Mouse (Mus musculus): Measurements from ENCODE around the gene Oprm1.
"Not testable (repeated sequence)": the region's sequence is repeated elsewhere in the genome, so short reads cannot be mapped to it uniquely, and the experiment has no call there.

The Oprm1 gene

DNA sequence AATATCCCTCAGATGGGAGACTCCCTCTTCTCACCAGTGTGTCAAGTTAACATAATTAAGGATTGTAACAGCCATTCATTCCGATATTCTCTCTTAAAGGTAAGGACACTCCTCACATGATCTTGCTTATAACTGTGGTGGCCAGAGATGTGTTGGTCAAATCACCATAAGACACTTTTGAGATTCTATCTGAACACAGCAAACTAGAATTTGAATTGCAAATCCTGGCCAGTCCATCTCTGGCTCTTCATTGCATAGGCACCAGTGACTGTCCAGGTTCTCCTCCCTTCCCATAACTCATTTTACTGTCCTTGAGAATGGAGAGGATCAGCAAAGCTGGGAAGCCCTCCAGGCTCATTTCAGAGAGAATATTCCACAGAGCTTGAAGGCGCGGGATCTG, at the start of gene Oprm1:
Gene Oprm1 (plus strand): TSS at position 301 of the 400 bp plus-strand sequence.
- no peak for DNase-seq

DNA sequence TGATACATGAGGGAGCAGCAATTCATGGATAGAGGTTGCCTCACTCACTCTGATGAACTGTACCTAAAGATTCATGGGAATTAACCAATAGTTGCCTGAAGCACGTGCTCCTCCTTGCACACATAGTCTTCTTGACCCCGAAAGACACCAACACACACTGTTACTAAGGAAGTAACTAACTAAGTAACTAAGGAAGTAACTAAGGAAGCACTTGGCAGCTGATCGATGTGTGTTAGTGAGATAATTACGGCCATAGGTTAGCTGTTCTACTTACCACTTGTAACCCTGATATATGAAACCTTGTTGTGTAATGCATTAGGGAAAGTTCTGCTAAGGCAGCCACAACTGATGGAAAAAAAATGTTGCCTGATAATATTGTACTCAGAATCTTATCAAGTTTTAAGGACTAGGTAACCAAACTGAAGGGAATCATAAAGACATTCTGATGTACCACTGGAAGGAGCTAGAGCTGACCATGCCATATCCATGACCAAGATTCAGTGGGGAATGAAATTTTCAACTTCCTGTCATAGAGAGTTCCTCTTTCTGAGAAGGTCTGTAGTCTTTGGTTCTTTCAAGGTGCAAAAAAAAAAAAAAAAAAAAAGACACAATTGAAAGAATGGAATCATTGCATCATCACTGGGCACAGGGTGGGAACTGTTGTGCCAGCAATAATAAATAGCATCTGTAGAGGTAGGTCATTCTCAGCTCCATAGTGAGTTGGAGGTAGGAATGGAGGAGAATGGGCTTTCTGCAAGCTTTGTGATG, 40.9 kb upstream of the Oprm1 start:
- DNase-seq, result no peak

DNA sequence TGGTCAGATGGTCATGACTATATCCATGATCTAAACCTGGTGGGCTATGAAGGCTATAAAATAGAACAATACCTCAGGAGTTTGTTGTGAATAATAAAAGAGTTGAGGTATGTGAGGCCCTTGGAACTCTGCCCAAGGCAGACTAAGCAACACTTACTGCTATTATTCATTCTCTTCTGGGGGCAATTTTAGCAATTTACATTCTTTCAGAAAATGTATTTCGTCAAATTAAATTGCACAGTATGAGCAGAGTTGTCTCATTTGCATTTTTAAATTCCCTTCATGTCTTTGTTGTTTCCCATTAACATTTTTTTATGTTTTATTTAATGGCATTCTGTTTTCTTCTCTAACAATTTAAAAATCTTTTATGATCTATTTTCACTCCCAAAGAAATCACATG, 34.5 kb upstream of the Oprm1 start:
- DNase-seq, result no peak

DNA sequence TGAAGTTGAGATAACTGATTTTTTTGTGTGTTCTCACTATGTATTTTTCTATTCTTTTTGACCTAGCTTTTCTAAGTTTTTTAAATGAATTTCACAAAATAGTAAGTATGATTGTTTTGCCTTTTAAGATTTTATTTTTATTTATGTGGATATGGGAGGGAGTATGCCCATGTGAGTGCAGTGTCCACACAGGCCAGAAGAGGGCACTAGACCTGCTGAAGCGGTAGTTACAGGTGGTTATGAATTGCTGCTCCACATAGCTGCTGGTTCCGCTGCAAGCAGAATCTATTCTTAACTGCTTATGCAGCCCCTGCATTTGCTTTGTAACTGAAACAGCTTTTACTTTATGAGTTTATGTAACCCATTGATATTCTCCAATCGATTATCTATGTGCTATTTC, 29.8 kb upstream of the Oprm1 start:
- DNase-seq, result no peak

DNA sequence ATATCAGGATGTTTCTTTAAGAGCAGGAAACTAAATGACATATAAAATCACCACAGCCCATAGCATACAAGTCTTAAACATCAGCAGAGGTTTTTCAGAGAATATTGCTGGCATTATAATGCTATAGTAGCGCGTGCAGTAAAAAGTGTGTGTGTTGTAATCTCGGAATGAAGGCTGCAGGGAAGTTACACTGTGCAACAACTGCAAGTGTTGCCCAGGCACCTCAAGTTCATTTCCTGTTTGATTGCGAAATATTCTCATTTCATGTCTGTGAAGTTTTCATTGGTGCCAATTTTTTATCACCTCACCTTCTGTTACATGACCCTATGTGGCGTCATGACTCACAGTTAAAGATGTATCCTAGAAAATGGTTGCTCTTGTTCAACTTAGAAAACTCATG, 4.9 kb upstream of the Oprm1 start:
- DNase-seq, result no peak

DNA sequence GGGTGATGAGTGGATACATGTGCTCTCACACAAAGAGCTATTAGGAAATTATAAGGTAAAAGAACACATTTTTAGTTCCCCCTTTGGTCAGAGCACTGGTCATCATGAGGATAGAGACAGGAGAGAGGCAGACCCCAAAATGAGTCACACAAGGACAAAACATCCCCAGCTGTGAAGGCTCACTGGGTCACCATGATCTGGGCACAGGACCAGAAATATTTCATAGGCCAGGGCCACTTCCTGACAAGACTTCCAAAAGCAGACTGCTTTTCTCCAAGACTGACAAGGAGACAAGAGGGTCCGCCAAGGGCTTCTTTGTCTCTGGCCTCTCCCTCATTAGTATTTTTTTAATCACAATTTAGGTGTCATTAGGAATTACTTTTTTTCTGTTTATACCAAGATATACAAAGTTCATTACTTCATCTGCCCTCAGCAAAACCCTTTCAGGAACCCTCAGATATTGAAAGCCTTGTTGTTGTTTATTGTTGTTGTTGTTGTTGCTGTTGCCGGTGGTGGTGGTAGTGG, 3.0 kb downstream of the Oprm1 start, which contains the start of gene Gm10945:
Gene Gm10945 (minus strand): TSS at position 475 of the 525 bp plus-strand sequence.
- DNase-seq, result peak; percentile 72

DNA sequence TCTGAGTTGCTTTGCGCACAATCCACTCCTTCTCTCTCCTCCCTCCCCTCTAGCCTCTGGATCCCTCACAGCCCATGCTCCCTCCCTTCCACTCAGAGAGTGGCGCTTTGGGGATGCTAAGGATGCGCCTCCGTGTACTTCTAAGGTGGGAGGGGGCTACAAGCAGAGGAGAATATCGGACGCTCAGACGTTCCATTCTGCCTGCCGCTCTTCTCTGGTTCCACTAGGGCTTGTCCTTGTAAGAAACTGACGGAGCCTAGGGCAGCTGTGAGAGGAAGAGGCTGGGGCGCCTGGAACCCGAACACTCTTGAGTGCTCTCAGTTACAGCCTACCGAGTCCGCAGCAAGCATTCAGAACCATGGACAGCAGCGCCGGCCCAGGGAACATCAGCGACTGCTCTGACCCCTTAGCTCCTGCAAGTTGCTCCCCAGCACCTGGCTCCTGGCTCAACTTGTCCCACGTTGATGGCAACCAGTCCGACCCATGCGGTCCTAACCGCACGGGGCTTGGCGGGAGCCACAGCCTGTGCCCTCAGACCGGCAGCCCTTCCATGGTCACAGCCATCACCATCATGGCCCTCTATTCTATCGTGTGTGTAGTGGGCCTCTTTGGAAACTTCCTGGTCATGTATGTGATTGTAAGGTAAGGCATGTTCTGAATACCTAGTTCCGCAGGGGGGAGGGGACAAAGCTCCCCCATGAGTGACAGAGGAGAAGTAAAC, 30.4 kb downstream of the Oprm1 start:
- DNase-seq, result peak; percentile 44

DNA sequence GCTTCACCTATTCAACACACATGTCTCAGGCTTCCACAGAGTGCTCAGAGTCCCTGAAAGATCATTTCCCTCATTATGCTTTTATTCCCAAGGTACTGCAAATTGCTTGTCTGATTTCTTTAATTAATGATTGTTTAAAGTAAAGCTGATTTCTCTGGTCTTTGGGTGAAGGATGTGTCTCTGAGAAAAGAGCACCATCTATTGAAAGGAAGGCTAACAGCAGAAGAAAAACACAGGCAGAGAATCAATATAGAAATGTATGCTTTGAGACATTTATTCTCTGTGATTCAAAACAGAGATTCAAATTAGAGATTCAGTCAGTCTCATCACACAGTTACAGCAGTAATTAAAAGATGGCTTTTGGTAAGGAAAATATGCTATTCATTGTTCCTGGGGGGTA, 31.9 kb downstream of the Oprm1 start:
- DNase-seq, result no peak

DNA sequence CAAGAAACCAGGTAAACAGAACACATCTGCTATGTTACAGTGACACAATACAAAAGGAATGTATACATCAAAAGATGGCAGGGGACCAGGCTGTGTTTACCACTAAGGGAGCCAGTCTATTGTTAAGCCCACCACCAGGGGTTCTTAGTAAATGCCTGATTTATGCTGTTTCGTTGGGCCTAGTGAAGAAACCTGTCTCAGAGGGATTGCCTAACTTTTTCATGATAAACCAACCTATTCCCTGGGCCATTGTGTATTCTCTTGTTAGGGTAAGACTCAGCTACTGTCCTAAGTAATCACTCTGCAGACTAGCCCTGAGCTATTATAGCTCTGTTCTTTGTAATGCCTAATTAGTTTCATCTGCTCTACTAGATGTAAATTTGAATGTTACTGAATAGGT, 62.3 kb downstream of the Oprm1 start:
- no peak for DNase-seq

DNA sequence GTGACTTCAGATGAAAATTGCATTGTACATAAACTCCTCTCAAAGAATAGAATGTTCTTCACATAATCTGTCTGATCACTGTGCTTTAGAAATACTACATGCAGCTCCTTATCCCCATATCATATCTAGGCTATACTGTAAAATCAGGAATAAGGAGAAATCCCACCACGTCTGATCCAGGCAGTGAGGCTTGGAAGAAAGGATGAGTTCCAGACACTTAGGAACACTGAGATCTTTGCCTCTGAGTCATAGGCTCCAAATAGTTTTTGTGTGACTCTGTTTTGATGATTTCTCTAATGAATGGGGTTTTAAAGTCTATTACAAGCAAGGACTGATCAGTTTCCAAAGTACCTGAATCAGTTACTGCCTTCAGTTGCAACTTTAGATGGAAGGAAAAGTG, 83.9 kb downstream of the Oprm1 start:
- DNase-seq, result no peak

DNA sequence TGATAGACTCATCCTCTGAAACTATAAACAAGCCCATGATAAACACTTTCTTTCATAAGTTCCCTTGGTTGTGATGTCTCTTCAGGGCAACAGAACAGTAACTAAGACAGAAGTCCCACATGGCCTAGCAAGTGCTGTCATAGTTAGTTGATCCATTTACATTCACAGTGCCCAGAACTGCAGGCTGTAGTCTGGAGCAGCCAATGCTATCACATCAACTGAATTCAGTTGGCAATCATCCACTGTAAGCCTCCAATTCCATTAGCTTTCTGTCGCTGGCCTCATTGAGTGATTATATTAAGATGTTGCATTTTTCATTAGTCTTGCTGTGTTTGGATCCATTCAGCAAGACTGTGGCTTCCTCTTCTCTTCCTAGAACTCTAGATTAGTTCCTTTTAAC, 88.0 kb downstream of the Oprm1 start:
- DNase-seq, result no peak

DNA sequence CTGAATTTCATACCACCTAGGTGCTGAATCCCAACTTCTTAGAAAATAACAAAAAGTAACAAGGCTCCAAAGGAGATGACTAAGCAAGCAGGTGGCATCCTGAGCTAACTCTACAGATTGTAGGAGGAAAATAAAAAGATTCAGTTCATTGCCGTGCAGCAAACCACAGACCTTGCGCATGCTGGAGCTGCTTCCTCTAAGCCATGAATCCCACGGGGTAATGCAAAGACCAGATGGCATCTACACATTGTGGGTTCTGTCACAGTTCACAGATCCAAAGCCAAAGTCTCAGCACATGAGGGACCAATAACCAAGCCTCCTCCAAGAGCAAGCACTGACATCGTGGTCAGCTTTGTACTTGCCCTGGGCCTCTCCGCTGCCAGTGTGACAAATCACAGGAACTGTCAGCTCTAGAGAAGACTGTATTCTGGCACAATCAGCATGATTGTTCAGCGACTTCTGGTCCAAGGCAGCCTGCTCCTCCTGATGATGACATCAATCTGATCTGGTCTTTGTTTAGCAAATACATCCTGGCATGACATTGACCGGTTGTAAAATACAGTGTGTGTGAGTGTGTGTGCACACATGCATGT, 90.0 kb downstream of the Oprm1 start:
- no peak for DNase-seq

DNA sequence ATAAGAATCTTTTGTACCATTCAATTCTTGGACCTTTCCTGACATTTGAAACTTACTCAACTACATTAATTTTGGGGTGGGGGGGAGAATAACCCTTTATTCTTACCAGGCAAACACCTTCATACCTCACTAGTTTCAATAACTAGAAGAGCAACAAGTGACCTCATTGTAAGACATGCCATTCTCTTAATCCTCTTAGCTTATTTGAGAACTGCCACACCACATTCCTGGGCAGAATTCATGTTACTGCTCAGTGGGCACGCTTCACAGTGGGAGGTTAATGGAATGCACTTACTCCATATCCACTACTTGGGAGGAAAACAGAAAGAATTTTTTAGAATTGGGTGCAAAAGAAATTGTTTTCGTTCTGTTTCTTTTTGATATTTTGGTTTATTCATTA, 90.5 kb downstream of the Oprm1 start:
- DNase-seq, result no peak

DNA sequence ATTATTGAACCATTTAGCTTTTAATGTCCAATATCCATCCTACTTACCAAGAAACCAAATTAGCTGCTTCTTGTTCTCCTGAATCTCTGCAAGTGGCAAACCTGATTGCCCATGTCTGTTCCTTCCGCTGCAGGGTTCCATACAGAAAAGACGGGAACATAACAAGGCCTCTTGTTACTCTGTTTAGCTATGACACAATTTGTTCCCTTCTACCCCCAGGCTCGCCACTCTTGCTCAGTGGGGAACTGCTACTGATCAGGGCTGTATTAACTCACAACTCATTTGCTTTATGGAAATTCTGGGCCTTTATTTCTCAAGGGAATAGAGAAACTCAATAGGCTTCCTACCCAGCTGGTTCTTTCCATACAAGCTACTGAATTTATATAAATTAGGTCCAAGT, 97.5 kb downstream of the Oprm1 start:
- DNase-seq, result no peak

DNA sequence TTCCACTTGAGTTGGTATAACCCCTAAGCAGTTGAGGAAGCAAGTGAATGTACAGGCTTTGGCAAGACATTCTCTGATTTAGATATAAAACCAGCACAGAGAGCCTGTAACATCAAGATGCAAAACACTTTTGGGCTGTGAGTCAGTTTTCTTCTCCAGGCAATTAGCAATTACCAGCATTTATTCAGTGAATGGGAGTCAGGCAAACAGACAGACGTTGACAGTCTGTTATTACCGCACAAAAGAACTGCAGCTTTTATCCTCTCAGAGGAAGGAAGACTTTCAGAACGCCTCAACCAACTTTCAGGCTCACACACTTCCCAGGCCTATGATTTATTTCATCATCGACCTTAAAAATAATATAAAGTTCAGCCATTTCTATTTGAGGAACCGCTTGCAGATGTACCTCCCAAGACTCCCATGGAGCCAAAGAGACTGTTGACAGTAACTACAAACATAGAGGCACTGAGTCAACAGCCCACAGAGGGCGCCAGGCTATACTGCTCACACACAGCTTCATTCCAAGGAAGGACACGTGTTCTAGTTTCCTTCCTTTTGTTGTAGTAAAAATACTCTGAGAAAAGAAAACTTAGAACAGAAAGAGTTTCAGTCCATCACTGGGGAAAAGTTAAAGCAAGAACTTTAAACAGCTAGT, 113.2 kb downstream of the Oprm1 start:
- DNase-seq, result no peak

DNA sequence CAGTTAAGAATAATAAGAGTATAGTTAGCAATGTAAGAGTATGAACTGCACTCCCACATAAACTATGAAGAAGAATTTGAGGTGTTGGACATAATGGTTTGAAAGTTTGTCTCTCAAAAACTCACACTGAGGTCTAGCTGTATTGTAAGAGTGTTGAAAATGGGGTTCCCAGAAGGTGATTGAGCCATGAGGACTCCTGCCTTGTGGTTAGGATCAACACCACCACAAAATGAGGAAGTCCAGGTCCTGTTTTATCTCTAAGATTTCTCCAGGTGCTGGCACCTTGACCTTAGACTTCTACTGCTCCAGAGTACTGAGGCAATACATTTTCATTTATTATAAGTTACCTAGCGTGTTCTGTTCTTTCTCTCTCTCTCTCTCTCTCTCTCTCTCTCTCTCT, 115.6 kb downstream of the Oprm1 start:
- DNase-seq, result no peak

DNA sequence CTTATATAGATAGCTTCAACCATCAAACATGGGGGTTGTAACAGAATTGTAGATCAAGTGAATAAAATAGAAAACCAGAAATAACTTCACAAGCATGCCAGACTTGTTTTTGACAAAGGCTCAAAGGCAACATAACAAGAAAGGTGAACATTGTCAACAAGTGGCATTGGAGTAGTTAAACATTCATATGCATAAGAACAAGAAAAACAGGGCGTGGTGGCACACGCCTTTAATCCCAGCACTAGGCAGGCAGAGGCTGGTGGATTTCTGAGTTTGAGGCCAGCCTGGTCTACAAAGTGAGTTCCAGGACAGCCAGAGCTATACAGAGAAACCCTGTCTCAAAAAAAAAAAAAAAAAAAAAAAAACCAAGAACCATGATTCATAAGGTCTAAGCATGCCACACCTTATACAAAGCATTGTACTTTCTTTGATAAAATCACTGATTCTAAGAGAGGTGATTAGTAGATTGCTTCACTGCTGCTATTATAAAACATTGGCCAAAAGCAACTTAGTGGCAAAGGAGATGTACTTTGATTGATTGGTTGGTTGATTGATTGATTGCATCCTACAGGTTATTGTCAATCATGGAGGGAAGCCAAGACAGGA, 120.1 kb downstream of the Oprm1 start:
- DNase-seq, result no peak

DNA sequence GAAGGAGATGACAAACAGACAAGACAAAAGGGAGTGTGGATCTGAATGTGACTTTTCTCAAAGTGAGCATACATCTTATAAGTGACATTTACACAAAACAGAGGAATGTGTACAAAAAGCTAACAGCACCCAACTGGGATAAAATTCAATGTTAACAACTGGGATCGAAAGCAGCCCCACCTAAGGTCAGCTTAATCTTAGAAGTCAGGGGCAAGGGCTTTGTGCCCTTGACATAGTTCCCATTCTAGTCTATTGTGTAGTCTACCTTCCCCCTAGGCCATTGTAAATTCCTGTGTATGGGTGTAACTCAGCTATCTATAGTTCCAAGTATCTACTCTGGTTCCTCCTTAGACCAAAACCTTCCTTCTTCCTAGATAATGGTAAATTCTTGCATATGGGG, 123.7 kb downstream of the Oprm1 start:
- DNase-seq, result not testable (repeated sequence)

DNA sequence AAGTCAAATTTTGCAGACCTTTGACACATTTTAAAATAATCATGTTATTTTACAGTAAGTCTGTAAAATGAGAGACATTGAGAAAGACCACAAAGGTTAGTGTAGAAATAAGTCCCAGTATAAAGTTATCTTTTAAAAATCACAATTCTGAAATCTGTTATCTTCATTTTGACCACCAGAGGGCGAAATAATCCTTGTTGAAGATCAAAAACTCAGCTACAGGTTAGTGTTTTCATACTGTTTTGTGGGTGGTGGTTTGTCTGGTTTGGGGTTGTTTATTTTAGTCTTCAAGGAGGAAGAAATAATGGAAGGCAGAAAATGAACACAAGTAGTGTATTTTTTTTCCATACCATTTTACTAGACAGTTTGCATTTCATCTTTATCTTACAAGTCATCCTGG, 127.2 kb downstream of the Oprm1 start:
- DNase-seq, result peak; percentile 2

DNA sequence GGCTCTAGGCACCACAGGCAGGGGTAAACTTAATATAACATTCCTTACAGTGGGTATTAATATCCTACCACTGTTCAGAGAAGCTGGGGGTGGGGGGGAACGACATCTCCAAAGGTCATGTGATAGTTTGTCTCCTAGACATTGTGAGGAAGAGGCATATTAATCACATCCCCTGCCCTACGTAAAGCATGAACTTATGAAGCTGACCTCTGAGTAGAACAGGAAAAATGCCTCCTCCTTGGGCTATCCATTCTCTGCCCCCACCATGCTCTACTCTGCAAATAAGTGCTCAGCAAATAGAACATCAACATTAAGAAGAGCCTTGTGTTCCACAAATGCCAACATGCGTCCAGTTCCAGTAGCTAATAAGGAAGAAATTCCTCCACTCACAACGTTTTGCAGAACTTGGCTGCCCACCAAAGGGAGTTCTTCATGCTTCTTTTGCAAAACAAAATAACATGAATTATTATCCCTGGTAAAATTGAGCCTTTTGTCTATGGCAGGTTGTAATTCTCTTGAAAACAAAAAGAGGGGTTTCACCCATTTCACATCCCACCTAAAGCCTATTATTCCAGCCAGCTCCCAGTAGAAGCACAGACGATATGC, 131.4 kb downstream of the Oprm1 start:
- DNase-seq, result peak; percentile 31

DNA sequence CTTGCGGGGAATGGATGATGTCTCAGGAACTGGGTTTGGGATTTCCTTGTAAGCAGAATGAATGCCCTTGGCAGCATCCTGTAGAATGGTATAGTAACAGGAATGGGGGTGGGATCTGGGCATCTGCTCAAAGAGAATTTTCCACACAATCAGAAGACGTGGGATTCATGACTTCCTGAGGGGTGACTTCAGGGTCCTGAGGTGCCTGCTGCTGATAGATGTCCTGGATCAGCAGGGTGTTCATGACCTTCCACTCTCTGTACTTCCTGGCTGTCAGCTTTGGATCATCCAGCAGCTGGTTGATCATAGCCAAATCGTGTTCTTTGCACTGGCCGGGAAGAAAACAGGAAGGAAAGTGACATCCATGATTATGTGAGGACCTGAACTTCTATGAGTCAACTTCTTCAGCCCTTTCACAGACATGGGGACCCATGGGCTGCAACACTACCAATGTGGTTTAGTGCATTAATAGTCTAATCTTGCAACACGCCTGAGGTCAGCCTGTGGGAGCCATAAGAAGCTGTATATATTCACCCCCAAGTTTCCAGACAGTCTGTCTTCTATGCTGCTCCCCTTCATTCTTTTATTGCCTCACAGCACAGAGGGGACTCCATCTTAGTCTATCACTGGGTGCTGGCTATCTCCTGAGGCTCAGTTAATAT, 132.2 kb downstream of the Oprm1 start:
- DNase-seq, result peak; percentile 43

DNA sequence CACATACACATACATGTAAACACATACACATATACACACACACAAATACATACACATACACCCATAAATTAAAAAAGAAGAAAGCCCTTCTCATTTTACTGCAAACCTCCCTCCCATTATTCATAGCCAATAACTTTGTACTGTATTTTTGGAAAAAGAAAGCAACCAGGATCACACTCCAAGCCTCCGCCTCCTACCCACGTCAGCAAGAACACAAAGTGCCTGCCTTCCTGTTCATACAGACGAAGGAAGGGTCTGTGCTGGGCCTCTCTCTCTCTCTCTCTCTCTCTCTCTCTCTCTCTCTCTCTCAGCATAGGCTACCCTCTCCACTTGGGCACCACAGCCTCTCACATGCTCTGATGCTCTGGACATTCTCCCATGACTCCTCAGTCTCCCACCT, 137.5 kb downstream of the Oprm1 start:
- no peak for DNase-seq
